Mouse (Mus musculus) 3134 (cell line): ENCODE data around the gene Hoxa4.

Source experiments
- DNase-seq: peaks from one replicate; pipeline ENCODE4 v3.0.0-alpha.2; 2011; ENCODE audit warnings: low spot score; ENCODE audit not compliant: insufficient read length; ENCODE audit errors: extremely low read depth

Hoxa4 gene

GRCm38 (mm10) chr6:52182793-52183192 is 8.8 kb downstream of the Hoxa4 start:
- no peak for DNase-seq

GRCm38 (mm10) chr6:52182030-52182429 is 9.5 kb downstream of the Hoxa4 start:
- DNase-seq, result no peak

- no peak for DNase-seq
Measured at GRCm38 (mm10) chr6:52180726-52181125, 10.8 kb downstream of the Hoxa4 start.

DNA sequence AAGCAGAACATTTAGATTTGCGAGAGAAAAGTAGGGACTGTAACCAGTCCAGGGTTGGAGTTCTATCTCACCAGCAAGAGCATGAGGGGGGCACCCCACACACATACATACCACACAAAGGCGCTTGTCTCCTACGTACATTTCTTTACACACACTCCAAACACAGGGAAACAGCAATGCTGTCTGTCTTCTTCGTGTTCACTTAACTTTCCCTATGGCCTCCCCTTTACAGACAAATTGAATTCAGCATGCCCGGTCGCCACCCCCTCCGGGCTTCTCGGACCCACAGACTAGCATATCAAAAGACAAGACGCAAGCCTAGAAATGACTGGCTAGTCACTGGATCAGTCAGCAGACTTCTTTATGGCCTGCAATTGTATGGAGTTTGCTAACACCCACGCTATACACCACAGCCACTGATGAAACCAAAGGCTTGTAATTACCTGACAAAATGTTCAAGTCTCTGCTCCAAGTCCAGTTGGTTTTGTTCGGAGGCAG is 11.3 kb downstream of the Hoxa4 start:
- no peak for DNase-seq

- DNase-seq, result no peak
Measured at GRCm38 (mm10) chr6:52179690-52180089, 11.9 kb downstream of the Hoxa4 start.

DNA sequence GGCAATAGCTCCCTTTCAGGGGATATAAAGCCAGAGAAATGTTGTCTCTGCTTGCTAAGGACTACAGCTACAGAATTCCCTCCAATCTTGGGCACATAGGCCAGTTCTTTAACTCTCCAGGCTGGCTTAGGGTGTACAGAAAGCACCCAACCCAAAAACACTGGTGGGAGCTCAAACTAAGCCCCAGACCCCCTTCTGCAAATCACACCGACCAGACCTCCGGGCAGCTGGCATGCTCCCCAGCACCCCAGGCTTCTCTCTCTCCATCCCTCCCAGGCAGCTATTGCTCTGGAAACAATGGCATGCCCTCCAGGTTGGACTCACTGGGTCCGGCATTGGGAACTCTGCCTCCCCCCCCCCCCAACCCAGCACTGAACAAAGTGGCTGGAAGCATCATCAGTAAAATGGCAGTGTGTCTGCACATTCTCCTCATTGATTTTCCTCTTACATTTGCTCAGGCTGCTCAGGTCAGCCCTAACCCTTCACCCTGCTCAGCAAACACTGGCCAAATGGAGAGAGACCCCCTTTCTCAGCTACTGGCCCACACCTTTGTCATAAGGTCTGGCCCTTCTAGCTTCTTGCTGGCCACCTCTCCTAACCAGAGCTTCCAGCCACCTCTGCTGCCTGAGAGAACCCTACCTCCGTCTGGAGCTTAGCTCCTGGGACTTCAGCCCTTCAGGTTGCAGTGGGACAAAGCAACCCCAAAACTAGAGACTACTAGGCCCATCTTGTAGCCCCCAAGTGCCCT is 12.5 kb downstream of the Hoxa4 start:
- DNase-seq, result no peak

- no peak for DNase-seq
Measured at GRCm38 (mm10) chr6:52177806-52178205, 13.7 kb downstream of the Hoxa4 start.

DNA sequence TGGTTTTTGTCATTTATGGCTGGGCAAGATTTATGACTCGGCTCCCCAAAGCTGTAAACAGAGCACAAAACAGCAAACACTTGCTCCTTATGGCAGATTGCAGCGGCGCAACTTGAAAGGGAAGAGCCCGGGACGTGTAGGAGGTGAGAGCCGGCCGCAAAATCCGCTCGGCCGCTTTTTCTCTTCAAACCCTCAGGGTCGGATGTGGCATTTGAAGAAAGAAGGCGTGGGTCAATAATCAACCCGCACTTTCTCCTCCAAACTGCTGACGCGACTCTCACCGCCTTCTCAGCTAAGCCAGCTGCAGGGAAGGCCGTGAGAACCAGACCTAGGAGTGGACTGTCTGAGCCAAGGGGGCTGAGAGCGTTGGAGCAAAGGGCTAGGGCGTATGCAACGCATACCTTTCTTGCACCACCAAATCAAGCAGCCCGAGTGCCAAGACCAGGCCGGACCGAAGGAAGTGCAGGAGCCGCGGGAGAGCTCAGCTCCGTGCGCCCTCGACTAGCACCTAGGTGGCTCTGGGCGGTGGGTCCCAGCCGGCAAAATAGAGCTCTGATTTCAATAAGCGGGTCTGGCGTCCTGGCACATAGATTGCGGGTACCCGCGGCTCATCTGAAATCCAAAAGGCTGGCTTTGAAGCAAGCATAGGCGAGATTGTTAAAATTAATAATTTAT is 14.4 kb downstream of the Hoxa4 start, which contains the start of gene 5730596B20Rik:
TSS of gene 5730596B20Rik (plus strand) at position 438 of the 675 bp plus-strand sequence.
- DNase-seq, result no peak

GRCm38 (mm10) chr6:52176391-52176790 is 15.2 kb downstream of the Hoxa4 start:
- DNase-seq, result no peak

GRCm38 (mm10) chr6:52175864-52176263 is 15.7 kb downstream of the Hoxa4 start:
- DNase-seq, result no peak

DNA sequence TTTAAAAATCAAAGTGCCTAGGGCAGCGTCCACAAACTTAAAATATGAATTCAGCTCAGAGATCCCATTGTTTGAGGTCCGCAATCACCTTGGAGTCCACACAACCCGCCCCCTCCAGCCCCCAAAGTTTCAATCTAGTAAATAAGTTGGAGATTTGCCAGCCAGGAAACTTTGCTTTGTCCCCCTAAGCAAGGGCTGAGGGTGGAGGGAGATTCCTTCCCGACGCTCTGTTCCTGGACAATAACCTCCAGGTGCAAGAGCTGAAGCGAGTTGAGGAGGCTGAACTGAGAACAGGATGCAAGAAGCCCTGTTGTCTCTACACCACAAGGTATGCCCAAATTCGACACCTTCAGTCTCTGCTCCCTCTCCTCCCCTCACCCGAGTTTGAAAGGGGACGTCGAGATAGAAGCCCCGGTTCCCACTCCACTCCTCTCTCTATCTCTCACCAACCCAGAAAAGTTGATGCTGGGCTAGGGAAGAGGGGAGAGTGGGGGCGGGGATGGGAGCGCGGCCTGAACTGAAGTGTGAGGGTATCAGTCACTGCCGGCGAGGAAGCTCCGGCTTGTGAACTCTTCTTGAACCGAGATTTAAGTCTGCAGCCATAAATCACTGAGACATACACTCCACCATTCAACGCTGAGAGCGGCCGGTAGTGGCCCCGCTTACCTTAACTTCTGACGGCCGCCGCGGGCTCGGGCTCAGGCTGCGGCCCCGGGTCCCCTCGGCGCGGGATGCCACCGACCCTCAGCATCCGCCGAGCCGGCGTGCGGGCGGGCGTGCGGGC is 16.4 kb downstream of the Hoxa4 start:
- no peak for DNase-seq

- DNase-seq, result no peak
Measured at GRCm38 (mm10) chr6:52173648-52174047, 17.9 kb downstream of the Hoxa4 start.

DNA sequence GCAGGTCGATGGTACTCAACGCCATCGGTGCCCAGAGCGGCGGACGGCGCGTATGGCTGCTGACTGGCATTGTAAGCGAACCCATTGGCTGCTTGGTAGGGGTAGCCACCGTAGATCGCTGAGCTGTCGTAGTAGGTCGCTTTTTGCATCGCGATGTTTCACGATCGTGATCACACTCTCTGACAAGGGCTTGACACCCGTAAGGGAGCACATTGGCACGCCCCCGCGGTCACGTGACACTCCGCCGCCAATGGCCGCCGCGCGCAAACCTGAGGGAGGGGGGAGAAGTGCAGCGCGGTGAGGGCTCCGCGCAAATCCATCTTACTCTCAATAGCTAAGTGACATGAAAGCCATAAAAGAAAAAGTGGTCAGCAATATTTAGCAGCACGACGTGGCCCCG is 19.1 kb downstream of the Hoxa4 start:
- DNase-seq, result no peak

DNA sequence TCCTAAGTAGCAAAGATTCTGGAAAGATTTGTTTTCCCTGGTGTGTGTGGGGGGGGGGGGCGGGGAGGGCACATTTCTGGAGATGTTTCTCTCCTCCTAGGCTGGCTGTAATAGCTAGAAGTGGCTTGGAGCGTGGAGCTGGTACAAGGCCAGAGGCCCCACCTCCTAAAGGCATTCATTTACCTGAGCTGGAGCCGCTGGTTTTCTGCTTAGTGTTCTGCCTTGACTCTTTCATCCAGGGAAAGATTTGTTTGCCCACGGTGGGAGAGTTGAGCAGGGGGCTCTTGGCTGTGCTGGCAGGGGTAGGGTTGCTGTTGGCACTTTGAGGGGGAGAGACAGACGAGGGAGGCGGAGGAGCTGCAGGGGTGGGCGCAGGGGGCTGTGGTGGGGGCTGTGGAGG is 19.6 kb downstream of the Hoxa4 start:
- DNase-seq, result no peak

GRCm38 (mm10) chr6:52171331-52171730 is 20.2 kb downstream of the Hoxa4 start:
- no peak for DNase-seq

DNA sequence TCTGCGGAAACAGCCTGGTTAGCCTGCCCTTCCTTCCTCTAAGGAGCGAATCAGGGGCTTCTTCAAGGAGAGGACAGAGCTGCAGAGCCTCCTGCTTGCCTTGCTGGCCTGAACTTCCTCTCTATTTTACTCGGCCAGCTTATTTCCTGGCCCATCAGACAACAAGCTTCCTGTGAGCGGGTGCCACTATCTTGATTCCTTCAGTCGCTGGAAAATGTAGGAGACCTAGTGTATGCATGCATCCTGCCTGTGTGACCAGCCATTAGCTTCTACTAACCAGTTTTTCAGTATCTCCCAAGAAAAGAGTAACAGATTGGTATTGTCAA is 20.7 kb downstream of the Hoxa4 start:
- DNase-seq, result no peak

DNA sequence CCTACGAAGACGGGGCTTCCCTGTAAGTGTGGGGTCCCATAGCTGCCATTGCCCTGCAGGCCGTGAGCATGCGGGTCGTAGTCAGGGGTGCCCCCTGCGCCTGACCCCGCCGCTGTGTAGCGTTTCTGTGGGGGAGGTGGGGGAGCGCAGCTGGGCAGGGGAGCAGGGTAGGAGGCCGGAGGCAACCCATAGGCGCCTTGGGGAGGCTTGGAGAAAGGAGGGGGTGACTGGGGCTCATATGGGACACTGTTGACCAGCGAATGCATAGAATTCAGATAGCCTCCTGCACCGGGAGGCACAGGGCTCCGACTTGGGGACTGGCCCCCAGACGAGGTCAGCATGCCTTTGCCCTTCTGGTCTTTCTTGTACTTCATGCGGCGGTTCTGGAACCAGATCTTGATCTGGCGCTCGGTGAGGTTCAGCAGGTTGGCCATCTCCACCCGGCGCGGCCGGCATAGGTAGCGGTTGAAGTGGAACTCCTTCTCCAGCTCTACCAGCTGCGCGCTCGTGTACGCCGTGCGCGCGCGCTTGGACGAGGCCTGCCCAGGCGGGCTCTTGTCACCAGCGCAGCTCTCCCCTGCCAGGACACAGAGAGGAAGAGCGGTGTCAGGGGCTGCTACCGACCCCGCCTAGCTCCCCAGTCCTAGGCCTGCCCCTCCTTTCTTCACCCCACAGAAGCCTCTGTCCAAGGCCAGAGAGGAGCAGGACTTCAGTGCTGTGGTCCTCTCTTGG is 21.2 kb downstream of the Hoxa4 start:
- DNase-seq, result no peak

DNA sequence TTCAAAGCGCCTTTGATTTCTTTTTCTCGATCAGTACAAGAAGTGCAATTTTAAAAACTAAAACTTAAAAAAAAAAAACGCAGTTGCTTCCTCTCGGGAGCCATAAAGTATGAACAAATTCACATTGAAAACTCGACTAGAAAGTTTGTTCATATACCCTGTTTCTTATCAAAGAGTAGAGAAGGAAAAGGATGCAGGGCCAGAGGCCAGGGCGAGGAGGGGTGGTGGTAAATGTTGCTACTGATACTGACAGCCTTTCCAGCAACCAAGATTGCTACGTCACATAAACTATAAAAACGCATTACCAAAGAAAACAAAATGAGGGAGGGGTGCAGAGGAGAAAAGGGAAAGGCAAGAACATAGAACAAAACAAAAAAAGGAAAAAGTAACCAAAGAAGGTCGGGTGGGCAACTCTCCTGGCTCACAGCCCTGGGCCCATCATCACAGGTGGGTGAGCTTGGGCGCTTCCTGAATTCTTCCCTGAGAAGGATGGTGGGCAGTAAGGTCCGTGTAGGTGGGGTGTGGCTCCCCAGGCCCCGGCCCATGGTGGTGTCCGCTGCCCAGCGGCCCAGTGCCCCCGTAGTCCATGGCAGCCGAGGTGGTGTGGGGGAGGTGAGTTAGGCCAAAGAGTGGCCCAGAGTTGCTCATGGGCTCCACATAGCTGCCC is 21.9 kb downstream of the Hoxa4 start:
- DNase-seq, result no peak

- no peak for DNase-seq
Measured at GRCm38 (mm10) chr6:52168191-52169055, 23.1 kb downstream of the Hoxa4 start.
